Mouse (Mus musculus) megakaryocyte progenitor cell, adult 5-6 weeks (primary cell): ENCODE results near the gene Itsn1. TPM values are rescaled to one million over a fixed set of nuclear protein-coding genes. Genes with fewer than 3 reads are reported as not detected.

Source experiments
- ATAC-seq: replicated peaks from 2 replicates; pipeline ENCODE4 v1.8.0; 2016; ENCODE audit warnings: mild to moderate bottlenecking, moderate TSS enrichment, inconsistent platforms; ENCODE audit not compliant: poor library complexity
- total RNA-seq, 2 experiments: library from RNA; stranded (forward) in 1 of 2; stranded (reverse) in 1 of 2; fragments of 157-497, 149-512 nt in 1 of 2; fragments of 200-1000 nt in 1 of 2; gene quantifications; 2 replicates each; pipeline versions ENCODE4 v1.2.3 to v1.2.4; 2015 to 2017

Itsn1 gene
- total RNA-seq, 2 experiments from 2014 or later, result 4.1 to 6.0 TPM

GRCm38 (mm10) chr16:91932843-91933518, 203.9 kb downstream of the Itsn1 start:
- peak; percentile 65 for ATAC-seq

GRCm38 (mm10) chr16:91935108-91935507, 206.0 kb downstream of the Itsn1 start:
- 0 out of 2 replicates have a peak, but pooled peaks have one; percentile 14 for ATAC-seq

- no peak for ATAC-seq
Measured at GRCm38 (mm10) chr16:91935726-91936125, 206.6 kb downstream of the Itsn1 start.

GRCm38 (mm10) chr16:91936340-91937030, 207.4 kb downstream of the Itsn1 start:
- peak; percentile 59 for ATAC-seq

GRCm38 (mm10) chr16:91937281-91937680, 208.2 kb downstream of the Itsn1 start:
- no peak for ATAC-seq

GRCm38 (mm10) chr16:91938141-91938540, 209.1 kb downstream of the Itsn1 start:
- no peak for ATAC-seq

- ATAC-seq, result no peak
Measured at GRCm38 (mm10) chr16:91940726-91941125, 211.6 kb downstream of the Itsn1 start.

- ATAC-seq, result no peak
Measured at GRCm38 (mm10) chr16:91942201-91942600, 213.1 kb downstream of the Itsn1 start.

GRCm38 (mm10) chr16:91946261-91946660, 217.2 kb downstream of the Itsn1 start:
- ATAC-seq, result no peak

- no peak for ATAC-seq
Measured at GRCm38 (mm10) chr16:91947093-91947492, 218.0 kb downstream of the Itsn1 start.

GRCm38 (mm10) chr16:91953967-91954366, 224.9 kb downstream of the Itsn1 start:
- no peak for ATAC-seq

- ATAC-seq, result no peak
Measured at GRCm38 (mm10) chr16:91954766-91955165, 225.7 kb downstream of the Itsn1 start.

- no peak for ATAC-seq
Measured at GRCm38 (mm10) chr16:91962204-91962893, 233.3 kb downstream of the Itsn1 start.

- no peak for ATAC-seq
Measured at GRCm38 (mm10) chr16:91962894-91963555, 233.9 kb downstream of the Itsn1 start.

- no peak for ATAC-seq
Measured at GRCm38 (mm10) chr16:91963556-91963900, 234.4 kb downstream of the Itsn1 start.

- ATAC-seq, result peak; percentile 76
Measured at GRCm38 (mm10) chr16:91964308-91965178, 235.5 kb downstream of the Itsn1 start.

- no peak for ATAC-seq
Measured at GRCm38 (mm10) chr16:91968725-91969124, 239.6 kb downstream of the Itsn1 start.

GRCm38 (mm10) chr16:91969516-91970031, 240.5 kb downstream of the Itsn1 start:
- no peak for ATAC-seq
